Mouse (Mus musculus) gastrocnemius, postnatal 10 days (tissue): ENCODE data around the gene 4931440F15Rik. TPM values are rescaled to one million over a fixed set of nuclear protein-coding genes. Genes with fewer than 3 reads are reported as not detected.
A peak's percentile ranks its signal among the peaks of the same experiment; 100 is the strongest.

Experiments used
- DNase-seq: peaks from one replicate; pipeline ENCODE4 v3.0.0; 2021; ENCODE audit warnings: mixed read lengths
- total RNA-seq, 2 experiments: library from RNA; stranded (reverse); gene quantifications; 2 replicates each; pipeline ENCODE4 v1.2.3; 2021

4931440F15Rik gene
- total RNA-seq, 2 experiments from 2014 or later: 1.8 to 2.3 TPM

DNA sequence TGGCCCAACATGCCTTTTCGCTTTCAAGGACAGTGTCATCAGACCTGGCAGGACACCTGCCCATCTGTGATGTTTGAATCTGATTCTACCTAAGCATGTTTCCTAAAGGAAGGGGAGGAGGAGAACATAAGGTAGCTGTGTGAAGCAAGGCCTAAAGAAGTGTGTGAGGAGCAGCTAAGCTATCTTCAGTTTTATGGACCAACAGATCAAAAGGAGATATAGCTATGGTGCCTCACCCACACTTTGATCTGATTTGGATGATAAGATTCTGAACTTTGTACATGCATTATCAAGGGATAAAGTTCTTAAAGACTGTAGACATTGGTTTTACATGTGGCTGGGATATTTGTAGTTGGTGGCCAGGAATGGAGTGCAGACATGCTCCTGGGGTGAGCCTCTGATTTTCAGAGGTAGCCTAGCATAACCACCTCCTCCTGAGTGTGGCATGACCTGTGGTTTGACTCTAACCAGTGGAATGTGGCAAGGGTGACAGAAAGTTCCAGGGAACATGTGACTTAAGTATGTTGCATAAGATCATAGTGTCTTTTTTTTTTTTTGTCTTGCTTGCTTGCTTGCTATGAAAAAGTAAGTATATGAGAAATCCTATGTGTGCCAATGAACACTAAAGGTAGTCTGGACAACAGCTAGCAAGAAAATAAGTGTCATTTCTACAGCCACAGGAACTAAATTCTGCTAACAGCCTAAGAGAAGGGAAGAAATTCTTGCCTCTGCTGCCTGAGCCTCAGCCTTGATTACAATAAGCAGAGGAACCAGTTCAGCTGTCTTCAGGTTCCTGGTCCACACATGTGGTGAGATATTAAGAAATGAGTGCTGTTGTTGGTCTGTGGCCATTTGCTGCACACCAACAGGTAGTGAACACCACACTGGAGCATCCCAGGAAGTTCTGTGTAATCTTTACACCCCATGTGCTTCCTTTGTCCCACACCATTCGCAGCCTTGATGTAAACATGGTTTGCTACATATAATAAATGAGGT lies 23.7 kb downstream of the 4931440F15Rik start:
- no peak for DNase-seq

DNA sequence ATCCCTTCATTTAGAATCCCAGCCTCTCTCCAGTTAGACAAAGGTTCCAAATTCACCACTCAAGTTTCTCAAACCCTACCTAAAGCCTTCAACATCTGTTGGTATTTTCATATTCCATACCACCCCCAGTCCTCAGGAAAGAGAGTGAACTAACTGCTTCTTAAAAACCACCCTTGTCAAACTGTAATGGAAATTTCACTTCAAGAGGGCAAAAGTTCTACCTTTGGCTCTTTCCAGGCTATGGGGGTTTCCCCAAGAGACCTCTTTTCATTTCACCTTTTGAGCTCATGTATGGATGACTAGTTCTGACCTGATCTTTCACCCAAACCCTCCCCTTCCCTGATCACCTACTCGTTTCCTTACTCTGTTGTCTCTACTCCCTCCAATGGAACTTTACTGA lies 25.6 kb downstream of the 4931440F15Rik start:
- no peak for DNase-seq

DNA sequence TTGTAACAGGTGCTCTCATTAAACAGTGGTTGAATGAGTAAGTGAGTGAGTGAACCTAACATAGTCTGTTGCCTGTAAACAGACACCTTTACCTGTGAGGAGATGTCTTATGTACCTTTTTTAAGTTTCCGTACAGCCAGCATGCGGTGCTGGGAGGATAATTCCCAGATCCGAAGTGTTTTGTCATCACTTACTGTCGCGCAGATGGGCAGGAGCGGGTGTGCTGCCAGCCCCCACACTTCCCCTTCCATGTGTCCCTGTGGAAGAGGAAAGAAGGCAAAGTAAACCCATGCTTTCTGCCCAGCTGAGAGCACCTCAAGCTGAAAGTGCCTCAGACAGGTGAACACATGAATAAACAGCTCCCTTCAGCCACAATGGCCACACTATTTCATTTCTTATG lies 30.4 kb downstream of the 4931440F15Rik start:
- no peak for DNase-seq

DNA sequence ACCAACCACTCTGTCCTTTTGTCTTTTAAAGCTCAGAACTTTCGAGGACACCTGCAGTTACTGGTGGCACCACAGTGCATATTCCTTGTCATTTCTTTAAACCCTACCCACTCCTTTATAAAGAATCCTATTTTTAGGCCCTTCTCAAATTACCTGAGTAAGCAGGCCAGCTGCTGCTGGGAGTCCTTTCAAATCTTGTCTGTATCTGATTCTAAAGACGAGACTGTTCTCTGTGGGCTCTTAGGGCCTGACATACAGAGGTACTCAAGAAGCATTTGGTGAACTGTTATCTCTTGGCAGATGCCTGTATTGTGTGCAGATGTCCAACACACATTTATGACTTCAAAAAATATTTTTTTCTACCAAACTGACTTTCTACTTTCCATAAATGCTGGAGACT lies 31.0 kb downstream of the 4931440F15Rik start:
- no peak for DNase-seq

DNA sequence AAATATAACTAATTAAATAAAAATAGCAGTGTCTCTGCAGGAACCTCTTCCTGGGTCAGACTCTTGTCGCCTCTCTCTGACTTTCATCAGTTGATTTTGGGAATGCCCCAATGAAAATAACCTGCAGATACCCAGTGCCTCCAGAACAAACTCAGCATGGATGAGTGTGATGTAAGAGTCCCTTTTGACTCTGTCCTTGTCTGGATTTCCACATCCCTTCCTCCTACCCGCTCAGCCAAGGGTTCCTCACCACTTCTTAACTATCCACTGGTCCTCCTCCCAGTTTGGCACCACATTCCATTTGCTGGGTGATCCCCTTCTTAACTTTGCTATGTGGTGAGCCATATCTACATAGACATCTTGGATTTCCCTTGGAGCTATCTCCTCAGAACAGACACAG lies 34.7 kb downstream of the 4931440F15Rik start:
- DNase-seq: no peak

DNA sequence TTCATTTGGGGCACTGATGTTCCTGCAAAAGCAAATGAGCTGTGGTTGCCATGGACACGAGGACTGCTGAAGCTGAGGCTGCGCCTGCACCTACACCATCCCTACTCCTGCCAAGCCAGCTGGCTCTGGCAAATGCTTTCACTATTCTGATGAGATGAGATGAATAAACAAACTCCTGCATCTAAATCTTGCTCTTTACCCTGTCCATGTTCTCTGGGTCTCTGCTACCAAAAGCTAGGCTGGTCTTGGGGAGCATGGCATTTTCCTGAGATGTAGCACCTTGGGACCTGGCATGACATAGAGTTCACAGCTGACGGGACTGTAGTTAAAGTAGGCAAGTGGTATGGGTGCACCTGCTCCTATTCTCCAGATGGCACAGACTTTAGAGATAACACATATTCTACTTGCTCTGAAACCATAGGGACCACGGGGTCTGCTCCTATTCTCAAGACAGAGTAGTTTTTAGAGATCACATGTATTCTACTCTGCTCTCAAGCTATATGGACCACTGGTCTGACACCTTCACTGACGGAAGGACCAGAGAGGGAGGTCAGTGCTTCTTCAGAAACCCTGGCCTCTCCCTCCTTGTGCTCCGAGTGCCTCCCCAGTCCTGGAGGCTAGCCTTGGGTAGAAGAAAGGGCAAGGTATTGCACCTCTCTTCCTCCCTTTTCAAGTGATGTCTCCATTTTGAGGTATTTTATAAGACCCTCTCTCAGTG lies 36.4 kb downstream of the 4931440F15Rik start:
- DNase-seq: no peak

DNA sequence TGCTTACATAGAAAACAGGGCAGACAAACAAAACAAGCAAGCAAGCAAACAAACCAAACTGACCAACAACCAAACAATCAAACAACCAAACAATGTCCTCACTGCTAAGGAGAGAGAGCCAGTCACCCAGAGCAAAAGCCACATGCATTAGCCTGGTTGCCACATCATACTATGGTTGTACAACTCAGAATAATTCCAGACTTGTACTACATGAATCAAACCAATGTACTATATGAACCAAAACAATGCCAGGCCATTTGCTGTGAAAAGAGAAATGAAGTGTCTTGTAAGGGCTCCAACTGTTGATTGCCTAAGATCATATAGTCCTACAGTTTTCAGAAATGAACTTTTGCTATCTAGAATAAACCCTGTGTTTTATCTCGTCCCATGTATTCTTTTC lies 37.0 kb downstream of the 4931440F15Rik start:
- DNase-seq: no peak

DNA sequence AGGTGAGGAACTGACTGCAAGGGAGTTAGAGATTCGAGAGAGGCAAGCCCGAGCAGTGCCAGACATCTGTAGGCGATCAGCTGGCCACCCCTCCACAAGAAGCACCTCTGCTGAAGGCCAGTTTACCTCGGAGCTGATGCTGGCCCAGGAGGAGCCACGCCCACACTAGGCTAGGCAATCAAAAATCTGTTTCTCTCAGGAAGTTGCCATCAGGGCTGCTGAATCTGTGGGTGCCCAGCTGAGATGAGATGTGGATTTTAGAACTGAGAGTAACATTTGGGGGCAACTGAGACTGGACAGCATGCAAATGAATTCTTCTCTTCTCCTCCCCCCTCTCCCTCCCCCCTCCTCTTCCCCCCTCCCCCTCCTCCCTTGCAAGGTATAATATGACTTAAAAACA lies 38.0 kb downstream of the 4931440F15Rik start:
- no peak for DNase-seq

DNA sequence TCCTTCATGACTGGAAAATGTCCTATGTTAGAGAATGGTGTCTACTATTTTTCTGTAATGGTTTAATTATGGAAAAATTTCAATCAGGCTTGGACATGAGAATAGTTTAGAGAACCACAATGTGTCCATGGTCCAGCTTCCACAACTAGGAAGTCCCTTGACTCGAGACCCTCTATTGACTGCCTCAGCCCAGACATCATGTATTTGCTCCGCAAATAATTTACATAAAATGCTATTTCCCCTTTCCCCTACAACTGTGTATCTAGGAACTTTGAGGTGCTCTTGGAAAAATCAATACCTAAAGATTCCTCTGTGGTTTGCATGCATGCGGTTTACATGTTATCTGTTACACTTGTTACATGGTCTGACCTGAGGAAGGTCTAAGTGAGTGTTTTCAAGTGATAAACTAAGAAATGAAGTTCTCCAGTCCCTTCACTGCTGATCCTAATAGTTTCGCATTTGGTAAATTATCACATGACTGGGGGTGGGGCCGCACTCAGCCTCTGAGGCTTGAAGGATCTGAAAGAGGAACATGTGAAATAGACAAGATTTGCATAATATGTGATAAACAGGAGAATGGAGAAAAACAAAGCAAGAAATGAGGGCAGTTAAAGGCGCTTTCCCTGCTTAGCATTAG lies 38.8 kb downstream of the 4931440F15Rik start:
- no peak for DNase-seq

DNA sequence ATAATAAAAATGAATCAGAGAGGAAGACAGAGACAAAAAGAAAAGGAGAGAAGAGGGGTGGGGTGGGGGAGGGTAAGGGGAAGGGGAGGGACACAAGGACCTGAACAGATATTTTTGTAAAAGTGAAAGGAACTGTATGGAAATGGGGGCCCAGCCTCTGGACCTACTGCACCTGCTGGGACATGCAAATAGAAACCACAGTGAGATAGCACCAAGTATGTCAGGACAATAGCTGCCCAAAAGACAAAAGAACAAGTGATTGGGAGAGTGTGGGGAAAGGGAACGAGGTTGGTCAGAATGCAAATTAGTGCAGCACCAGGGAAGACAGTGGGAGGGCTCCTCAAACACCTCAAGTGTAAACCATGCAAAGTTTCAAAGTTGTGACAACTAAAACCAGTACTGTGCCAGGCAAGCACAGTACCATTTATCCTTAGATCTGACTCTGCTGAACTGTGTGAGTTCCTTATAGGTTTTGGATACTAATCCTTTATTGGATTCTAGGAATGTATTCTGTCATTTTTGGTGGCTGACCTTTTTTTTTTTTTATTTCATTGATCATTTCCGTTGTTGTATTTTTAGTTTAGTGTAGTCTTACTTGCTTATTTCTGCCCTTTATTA lies 46.0 kb downstream of the 4931440F15Rik start:
- DNase-seq: no peak

DNA sequence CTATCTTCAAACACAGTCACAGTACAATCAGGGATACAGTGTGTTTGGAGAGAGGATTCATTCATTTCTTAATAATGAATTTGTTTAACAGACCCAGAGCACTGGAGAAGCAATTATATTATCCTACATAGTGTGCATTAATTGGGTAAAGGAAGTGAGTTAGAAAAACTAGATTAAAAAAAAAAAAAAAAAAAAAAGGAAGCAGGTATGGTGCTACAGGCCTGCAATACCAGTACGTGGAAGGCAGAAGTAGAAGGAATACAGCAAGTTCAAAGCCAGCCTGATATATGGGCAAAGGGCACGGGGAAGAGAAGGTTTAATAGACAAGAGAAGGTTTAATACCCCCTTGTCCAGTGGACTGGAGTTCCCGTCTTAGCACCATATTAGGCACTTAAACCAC lies 46.5 kb downstream of the 4931440F15Rik start:
- no peak for DNase-seq

DNA sequence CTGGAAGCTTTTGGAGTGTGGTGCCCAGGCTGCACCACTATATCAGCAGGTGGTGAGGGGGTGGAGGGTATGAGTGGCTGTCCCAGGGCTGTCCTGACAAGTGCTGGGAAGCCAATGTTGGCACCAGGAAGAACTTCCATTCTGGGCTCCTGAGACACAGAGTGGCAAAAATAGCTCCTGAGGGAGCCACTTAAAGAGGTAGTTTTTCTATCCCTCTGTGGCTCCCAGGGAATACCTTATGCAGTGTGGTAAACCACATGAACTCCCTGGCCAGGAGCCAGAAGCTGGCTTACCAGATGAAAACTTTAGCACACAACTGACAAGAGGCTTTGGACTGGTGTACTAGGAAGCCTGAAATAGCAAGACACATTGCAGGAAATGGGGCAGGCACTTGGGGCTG lies 47.5 kb downstream of the 4931440F15Rik start:
- peak; percentile 71 for DNase-seq

DNA sequence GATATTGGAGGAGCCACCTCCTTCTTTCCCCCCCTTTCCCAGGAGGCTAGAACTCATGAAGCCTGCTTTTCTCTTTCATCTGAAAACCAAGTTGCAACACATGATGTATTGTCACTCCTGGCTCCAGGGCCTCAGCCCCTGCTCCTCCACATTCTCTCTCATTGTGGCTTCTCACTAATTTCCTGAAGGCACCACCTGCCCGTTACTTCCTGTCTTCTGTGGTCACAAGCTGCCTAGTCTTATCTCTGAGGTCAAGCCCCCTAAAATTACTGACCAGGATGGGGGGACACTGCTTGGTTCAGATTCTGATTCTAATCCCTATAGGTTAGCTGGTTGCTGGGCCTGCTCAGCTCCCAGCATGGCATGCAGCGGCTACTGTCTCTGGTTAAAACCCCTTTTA lies 50.7 kb downstream of the 4931440F15Rik start:
- no peak for DNase-seq

DNA sequence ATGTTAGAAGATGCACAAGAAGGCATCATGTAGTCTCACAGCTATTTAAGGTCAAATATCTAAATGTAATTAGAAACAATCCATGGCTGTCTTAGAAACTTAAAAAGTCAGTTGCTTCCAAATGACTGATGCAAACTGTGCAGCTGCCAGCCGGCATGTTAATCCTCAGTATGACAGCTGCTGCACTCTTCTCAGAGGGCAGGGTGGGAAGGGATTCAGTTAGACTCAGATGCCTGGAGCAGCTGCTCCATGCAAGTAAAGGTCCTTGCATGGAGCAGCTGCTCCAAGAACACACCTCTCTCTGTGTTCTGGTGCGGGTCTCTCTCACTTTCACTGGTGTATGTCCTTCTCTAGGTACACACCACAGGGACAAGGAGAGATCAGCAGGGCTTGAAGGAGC lies 51.2 kb downstream of the 4931440F15Rik start:
- DNase-seq: peak; percentile 13

Other genes starting within 250 kb of the 4931440F15Rik start
- gene Rtn4, start 132.7 kb downstream of the 4931440F15Rik start, total RNA-seq: 1,000 to 10,000 TPM in 1 of 2 experiments, 100 to 1,000 TPM in 1; 914 to 1,007 TPM
- 1 to 10 TPM; 1.7 to 2.1 TPM for gene Eml6, start 200.4 kb upstream of the 4931440F15Rik start, total RNA-seq